Mouse (Mus musculus) brain, embryonic 14.5 days (tissue): Measurements from ENCODE around the gene Nell2. TPM values are rescaled to one million over a fixed set of nuclear protein-coding genes. Genes with fewer than 3 reads are reported as not detected.

ENCODE experiments used
- DNase-seq: peaks from one replicate; pipeline ENCODE4 v3.0.0-alpha.2; 2011; ENCODE audit warnings: low read depth
- CTCF ChIP-seq: fragments of 200-500 bp; IDR thresholded peaks from 2 replicates; pipeline ENCODE4 v1.5.1; 2012; ENCODE audit warnings: inconsistent platforms, mild to moderate bottlenecking, moderate library complexity, borderline replicate concordance; ENCODE audit not compliant: insufficient read depth, insufficient read length; ENCODE audit errors: extremely low read depth
- POLR2A ChIP-seq: fragments of 200-500 bp; IDR thresholded peaks from 2 replicates; pipeline ENCODE4 v1.6.1; 2012; ENCODE audit warnings: mild to moderate bottlenecking, inconsistent platforms, borderline replicate concordance; ENCODE audit not compliant: poor library complexity, insufficient read depth, insufficient read length, severe bottlenecking; ENCODE audit errors: extremely low read depth
- polyA plus RNA-seq: library from polyadenylated mRNA; depleted of rRNA; stranded (reverse); fragments of >200 nt; gene quantifications from 2 replicates; pipeline ENCODE4 v1.2.3, GENCODE M21; 2012

Gene Nell2
- polyA plus RNA-seq, 1 experiment: 168 TPM

DNA sequence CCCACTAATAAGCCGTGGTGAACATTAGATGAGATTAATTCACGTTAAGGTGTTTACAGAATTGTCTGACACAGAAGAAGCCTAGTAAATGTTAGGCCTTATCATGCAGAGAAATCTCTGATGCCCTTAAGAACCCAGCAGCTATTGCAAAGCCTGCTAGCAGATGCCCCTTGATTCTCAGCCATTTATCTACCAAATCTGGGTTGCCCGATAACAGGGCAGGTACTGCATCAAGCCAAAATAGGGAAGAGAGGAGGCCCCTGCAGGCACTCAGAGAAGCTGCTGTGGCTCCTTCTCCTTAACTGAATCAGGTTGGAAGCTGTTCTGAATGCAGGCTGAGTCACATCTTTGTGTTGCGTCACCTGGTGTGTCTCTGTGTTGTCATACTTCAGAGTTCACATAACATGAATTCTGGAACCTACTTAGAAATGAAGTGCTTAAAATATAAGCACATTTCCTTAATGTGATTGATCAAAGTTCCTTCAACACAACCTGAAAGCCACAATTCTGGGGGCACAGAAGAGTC, 68.3 kb downstream of the Nell2 start:
- DNase-seq: no peak
- no peak for TF ChIP-seq CTCF
- TF ChIP-seq POLR2A: no peak

DNA sequence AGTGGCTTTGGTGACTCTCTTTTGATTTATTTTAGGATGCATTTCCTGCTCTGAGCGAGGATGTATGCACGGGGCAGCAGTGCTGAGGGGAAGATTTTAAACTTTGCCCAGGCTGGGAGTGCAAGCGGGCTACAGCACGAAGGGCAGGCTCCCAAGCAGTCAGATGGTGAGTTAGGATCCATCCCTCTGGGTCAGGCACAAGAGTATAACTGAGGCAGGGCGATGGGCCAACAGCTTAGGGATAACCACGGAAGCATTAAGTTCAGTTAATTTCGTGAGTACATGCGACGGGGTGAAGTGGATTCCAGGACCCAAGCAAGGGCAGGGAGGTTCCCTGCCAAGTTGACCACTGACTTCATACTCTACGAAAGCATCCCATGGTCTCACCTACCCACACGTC, 83.8 kb downstream of the Nell2 start:
- no peak for TF ChIP-seq CTCF
- TF ChIP-seq POLR2A: no peak
- no peak for DNase-seq

DNA sequence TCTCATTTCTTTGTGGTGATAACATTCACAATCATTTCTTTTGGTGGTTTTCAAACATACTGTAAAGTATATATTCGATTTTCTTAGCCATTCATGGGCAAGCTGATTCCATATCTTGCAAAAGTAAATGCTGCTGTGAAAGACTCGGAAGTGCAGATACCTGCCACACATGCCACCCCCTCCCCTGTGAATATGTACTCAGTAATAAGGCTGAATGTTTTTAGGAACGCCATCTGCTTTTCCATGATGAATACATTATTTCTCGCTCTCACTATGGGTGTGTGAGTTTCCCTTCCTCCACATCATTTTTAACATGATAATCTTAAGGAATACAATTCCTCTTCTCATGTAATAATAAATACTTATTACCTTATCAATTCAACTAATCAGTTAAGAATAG, 90.6 kb downstream of the Nell2 start:
- TF ChIP-seq CTCF: no peak
- no peak for TF ChIP-seq POLR2A
- no peak for DNase-seq

DNA sequence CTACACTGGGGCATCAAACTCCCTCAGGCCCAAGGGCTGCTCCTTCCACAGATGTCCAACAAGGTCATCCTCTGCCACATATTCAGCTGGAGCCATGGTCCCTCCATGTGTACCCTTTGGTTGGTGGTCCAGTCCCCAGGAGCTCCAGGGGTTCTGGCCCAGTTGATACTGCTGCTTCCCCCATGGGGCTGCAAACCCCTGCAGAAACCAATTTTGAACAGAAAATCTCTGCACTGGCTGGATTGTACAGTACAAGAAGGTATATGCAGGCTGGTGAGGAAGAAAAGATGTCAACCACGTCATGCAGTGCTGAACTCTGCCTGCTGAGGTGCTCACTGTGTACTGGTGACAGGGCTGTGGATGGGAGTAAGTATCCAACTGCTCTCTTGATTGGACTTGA, 92.1 kb downstream of the Nell2 start:
- TF ChIP-seq CTCF: no peak
- TF ChIP-seq POLR2A: no peak
- DNase-seq: no peak

DNA sequence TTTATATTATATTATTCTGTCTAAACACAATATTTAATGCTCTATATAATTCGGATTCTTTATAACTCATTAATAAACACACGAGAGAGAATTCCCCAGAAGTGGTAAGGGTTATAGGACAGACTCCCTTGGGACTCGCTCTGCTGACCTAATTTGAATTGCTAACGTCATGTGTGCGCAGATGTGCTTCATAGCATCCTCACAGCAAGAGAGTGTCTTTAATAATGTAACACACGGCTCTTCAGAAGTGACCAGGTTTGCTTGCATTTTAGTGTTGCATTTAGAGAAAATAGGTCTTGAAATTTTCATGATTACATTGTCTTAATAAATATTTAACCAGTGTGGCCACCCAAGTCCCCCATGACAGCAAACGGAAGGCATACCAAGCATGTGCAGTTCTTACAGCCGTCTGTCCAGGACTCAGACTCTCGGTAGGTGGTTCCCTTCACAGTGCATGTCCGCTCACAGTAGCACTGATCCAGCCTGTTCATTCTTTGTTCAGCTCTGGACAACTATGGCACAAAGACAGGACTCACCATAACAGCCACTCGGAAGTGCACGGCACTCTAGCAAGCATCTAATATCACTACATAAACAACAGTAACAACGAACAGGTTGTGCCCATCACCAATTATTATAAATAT, 97.1 kb downstream of the Nell2 start:
- TF ChIP-seq POLR2A: no peak
- TF ChIP-seq CTCF: no peak
- peak; percentile 71 for DNase-seq

DNA sequence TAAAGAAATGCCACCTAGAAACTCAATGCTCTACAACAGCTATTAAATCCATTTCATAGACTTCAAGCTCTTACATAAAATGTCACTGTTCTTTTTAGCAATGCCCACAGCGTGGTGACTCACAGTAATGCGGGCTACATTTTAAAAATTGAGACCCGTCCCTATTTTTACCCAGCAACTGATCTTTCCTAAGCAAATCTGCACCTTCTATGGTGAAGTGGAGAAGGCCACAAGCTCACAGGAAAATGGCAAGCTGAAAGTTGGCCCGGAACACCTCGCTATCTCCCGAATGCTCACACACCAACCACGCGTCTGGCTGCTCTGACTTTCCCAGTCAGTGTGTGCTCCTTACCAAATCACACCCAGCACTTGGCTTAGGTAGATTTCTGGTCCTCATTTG, 98.4 kb downstream of the Nell2 start:
- no peak for TF ChIP-seq POLR2A
- TF ChIP-seq CTCF: no peak
- DNase-seq: no peak

DNA sequence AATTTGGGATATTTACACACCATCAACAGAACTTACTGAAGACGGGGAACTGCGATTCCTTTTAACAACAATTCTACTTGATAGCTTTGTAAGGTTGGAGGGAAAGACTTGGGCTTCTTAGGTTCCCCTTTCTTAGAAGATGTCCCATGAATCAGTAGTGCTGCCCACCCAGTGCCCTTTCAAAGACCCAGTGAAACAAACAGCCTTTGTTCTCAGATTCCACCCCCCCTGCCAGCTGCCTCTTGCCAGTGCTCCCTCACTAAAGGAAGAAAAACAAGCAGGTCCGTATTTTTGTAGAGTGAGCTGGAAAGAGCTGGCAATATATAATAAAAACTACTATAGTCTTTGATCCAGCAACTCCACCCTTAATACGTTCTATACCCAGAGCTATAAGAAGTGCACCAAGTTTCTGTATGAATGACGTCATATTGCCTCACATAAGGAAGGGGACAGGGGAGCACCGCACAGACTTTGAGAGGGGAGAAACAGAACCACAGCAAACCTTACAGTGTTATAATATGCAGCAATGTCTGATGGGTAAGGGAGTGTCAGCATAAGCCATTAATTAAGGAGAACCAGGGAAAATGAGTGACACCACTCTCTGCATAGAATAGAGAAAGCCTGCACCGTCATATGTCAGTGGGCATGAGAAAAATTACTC, 100.2 kb downstream of the Nell2 start:
- peak; percentile 87 for DNase-seq
- TF ChIP-seq POLR2A (no peak), CTCF (no peak)

DNA sequence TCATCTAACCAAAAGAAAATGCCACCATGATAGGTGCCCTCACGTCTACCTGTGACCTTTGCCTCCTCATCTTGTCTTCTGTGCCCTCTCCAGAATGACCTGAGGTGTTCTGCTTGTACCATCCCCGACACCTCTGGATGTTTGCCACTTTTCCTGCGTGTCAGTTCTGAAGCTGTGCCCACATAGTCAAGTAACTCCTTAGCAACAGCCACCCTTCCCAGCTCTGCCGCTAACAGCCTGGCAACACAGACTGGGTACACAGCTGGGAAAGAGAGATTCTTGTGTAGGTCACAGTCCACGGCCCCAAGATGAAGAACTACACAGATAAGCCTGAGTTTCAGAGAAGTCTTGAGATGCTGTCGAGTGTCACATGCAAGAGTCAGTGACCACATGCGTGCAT, 103.3 kb downstream of the Nell2 start:
- DNase-seq: no peak
- TF ChIP-seq POLR2A: no peak
- no peak for TF ChIP-seq CTCF

DNA sequence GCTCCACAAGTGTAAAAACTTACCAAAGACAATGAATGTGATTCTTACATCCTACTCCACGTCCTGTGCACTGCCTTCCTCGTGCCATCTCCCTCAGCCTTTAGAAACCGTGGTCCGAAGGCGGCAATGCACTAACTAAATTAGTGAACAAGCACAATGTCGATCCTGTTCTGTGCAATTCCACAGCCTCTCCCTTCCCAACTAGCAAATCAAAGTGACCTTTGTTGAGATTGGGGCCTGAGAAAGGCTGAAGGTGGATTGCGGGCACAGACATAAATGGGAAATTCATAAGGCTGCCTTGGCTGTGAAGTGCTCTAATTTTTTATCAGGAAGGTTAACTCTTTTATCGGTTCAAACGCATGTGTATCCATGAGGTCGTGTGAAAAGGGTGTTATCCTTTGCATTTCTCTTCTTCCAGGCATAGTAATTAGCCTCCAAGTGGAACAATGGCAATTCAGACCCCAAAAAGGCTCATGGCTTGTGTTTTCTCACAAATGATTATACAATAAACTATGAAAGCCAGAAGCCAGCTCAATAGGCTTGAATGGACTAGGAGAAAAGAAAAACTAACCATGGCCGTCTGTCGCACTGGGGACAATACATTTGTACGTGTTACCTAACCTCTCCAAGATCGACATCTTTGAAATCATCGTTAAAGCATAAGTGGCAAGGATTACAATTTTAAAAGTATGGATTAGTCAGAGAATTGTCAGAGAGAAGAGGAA, 106.0 kb downstream of the Nell2 start:
- TF ChIP-seq POLR2A (no peak), CTCF (no peak)
- peak; percentile 72 for DNase-seq

DNA sequence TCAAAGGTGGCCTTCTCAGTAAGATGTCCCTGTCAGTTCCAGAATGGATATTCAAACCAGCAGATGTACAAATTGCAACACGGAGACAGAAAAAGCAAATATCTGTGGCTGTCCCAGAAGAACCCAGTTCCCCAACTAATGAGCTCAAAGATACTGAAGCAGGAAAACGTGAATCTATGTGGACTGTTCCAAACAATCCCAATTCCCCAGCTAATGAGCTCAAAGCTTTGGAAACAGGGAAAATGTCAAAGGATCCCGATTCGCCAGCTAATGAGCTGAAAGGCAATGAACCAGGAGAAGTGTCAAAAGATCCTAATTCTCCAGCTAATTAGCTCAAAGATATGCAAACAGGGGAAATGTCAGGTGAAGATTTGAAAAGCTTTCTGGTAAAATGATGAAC, 109.7 kb downstream of the Nell2 start:
- DNase-seq: peak; percentile 83
- TF ChIP-seq POLR2A (no peak), CTCF (no peak)

DNA sequence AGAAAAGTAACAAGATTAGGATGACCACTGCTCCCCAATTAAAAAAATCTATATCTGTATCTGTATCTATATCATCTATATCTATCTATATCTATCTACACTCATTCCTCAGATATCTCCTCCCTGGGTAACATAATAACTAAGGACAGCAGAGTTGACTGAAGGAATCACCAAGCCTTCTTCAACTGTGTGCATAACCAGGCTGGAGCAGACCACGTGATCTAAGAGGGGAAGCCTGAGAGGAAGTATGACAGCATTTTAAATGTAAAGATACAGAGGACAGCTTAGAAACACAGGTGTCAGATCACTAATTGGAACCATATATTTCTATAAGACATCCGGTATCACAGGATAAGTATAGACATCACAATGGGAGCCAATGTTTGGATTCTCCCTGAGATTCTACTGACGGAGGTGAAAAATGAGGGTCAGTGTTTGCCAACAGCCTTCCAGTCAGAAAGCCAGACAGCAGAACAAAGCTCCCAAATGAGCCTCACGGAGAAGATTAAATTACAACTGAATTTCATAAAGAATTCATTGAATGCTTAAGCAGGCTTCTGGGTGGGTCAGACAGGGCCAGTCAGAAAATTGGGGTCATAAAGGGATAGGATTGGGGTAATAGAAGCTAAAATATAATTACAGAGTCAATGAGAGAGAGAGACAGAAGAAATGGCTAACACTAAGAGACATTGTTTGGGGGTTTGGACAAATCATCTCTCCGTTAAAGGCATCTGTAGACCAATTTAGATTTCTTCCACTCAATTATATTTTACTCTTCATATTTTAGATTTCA, 116.2 kb downstream of the Nell2 start:
- peak; percentile 33 for DNase-seq
- TF ChIP-seq POLR2A (no peak), CTCF (no peak)

DNA sequence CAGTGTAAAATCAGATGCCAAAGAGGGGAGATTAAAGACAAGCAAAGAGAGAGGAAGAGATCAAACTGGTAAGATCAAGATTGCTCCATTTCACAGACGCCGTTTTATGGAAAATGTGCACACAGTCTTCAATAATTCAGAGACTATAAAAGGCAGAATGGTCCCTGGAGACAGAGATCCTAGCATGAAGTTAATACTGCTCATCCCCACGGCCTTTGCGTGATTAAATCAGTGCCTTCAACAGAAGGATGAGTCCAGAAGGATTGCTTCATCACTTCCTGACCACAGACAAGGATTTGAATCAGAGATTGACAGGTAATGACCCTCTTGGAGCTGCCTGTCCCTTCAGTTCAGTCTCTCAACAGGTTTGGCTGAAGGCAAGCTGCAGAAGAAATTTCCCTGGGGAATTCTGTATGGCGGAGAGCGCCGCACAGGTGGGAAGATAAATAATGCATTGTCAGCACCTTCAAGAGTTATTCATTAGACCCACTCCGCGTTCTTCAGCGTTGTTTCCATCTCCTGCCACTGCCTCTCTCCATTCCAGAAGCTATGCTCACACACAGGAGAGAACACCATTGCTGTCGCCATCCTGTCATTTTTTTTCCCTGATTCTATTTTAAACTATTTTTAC, 118.0 kb downstream of the Nell2 start:
- TF ChIP-seq POLR2A: no peak
- no peak for TF ChIP-seq CTCF
- no peak for DNase-seq
